Mouse (Mus musculus): ENCODE measurements at regions not wholly inside any gene's neighbourhood (a gene's known extent, or its start where the extent isn't known, plus 50 kb on each side); places are given as distances from the start of the nearest gene placed in this dataset.

DNA sequence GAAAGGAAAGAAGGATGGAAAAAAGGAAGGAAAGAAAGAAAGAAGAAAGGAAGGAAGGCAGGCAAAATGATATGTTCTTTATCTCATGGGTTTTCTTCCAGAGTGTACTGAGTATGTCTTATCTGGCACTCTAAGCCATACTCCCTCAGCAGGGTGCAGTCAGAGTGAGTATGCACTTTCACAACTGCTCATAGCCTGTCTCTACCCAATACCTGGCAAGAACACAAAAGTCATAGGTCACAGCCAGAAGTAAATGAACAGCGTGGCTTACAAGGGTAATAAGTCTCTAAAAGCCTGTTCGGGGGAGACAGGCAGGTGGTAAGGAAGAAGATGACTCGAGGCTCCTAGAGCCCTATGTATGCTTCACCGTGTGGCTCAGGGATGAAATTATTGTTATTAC, 587.9 kb downstream of the Tmem182 start:
- ATAC-seq = no peak
- H3K4me2 ChIP-seq (ENCODE audit: low read length) = no peak overlapping the region
- no peak overlapping the region for H3K9ac ChIP-seq (ENCODE audit: low read depth, low read length)
- H3K27ac ChIP-seq (ENCODE audit: low read depth, low read length) = no peak overlapping the region
- WGBS = 57% methylated on average over 4 of the region's 4 CpGs
- H3K27me3 ChIP-seq (replicated peaks; ENCODE audit: control insufficient read depth, insufficient read depth, low read length) = no peaks in the 10 kb centered on the region; the same call in 1 of the 2 replicates
- H3K4me1 ChIP-seq (ENCODE audit: control insufficient read depth, insufficient read depth, low read depth, low read length) = peaks cover 14% of the 10 kb centered on the region
- no peaks in the 10 kb centered on the region for H3K9me3 ChIP-seq (ENCODE audit: control insufficient read depth, low read length)
- H3K4me3 ChIP-seq (ENCODE audit: low read length) = no peak overlapping the region
- no peaks in the 10 kb centered on the region for H3K36me3 ChIP-seq (ENCODE audit: control insufficient read depth, insufficient read depth, low read length)

DNA sequence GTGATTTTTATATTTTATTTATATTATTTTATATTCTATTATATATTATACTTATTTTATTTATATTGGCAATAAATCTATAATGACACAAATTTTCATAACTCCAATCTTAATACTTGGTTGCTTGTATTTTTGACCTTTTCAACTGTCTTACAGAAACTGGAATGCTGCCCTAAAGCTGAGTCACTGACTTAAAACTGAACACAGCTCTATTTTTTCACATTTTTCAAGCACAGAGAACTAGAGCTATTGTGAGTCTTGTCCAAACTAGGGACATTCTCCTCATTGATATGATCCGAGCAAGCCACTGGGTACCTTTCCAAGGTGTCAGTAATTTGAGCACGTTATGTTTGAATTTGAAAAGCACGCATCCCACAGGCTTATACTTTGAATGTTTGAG, 589.7 kb downstream of the Tmem182 start:
- H3K9me3 ChIP-seq (ENCODE audit: control insufficient read depth, low read length) = no peaks in the 10 kb centered on the region
- no peaks in the 10 kb centered on the region; the same call in 1 of the 2 replicates for H3K27me3 ChIP-seq (replicated peaks; ENCODE audit: control insufficient read depth, insufficient read depth, low read length)
- no peaks in the 10 kb centered on the region for H3K36me3 ChIP-seq (ENCODE audit: control insufficient read depth, insufficient read depth, low read length)
- H3K9ac ChIP-seq (ENCODE audit: low read depth, low read length) = no peak overlapping the region
- H3K4me3 ChIP-seq (ENCODE audit: low read length) = no peak overlapping the region
- no peak overlapping the region for H3K27ac ChIP-seq (ENCODE audit: low read depth, low read length)
- peaks cover 6% of the 10 kb centered on the region for H3K4me1 ChIP-seq (ENCODE audit: control insufficient read depth, insufficient read depth, low read depth, low read length)
- 84% methylated on average over 3 of the region's 3 CpGs for WGBS
- no peak overlapping the region for H3K4me2 ChIP-seq (ENCODE audit: low read length)
- ATAC-seq = no peak

DNA sequence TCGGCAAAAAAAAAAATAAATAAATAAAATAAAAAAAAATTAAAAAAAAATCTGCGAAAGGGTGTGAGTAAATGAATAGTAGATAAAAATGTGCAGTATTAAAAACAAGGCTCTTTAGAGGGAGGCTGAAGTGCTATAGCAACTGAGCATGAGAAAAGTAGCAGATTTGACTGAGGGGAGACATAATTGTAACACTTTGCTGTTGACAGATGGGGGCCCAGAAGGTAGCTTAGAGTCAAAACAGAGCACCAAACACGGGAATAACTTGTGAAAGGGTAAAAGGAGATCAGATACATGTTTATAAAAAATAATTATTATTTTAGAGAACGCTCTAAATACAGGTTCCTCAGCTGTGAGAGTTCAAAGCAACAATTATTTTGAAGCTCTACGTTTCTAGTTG, 605.1 kb downstream of the Tmem182 start:
- 83% methylated on average over 5 of the region's 5 CpGs for WGBS
- Histone ChIP-seq H3K27me3 (replicated peaks; ENCODE audit: control insufficient read depth, insufficient read depth, low read length) (no peaks in the 10 kb centered on the region), H3K4me1 (ENCODE audit: control insufficient read depth, insufficient read depth, low read depth, low read length) (no peaks in the 10 kb centered on the region), H3K9me3 (ENCODE audit: control insufficient read depth, low read length) (no peaks in the 10 kb centered on the region), H3K4me3 (ENCODE audit: low read length) (no peak overlapping the region), H3K36me3 (ENCODE audit: control insufficient read depth, insufficient read depth, low read length) (no peaks in the 10 kb centered on the region), H3K27ac (ENCODE audit: low read depth, low read length) (no peak overlapping the region), H3K4me2 (ENCODE audit: low read length) (no peak overlapping the region), H3K9ac (ENCODE audit: low read depth, low read length) (no peak overlapping the region)
- ATAC-seq = no peak

DNA sequence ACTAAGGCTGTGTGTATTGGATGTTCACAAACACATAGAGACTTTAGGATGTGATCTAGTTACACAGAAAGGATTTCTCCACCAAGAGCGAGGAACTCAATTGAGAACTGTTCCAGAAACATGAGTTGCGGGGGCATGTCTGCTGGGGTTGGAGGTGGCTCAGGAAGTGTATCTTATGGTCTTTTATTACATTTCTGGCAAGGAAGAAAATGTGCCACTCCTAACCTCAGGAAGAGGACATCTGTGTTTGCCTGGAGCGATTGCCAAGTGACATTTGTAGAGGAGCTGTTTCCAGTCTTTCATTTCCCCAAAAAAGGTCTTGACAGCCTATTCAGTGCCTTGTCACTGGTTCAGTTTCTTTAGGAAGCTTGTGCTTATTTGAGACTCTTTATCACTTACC, 606.2 kb downstream of the Tmem182 start:
- H3K4me2 ChIP-seq (ENCODE audit: low read length) = no peak overlapping the region
- 80% methylated on average over 3 of the region's 3 CpGs for WGBS
- H3K9ac ChIP-seq (ENCODE audit: low read depth, low read length) = no peak overlapping the region
- no peak overlapping the region for H3K4me3 ChIP-seq (ENCODE audit: low read length)
- no peaks in the 10 kb centered on the region for H3K36me3 ChIP-seq (ENCODE audit: control insufficient read depth, insufficient read depth, low read length)
- no peaks in the 10 kb centered on the region for H3K9me3 ChIP-seq (ENCODE audit: control insufficient read depth, low read length)
- H3K27me3 ChIP-seq (replicated peaks; ENCODE audit: control insufficient read depth, insufficient read depth, low read length) = no peaks in the 10 kb centered on the region
- no peak for ATAC-seq
- no peaks in the 10 kb centered on the region for H3K4me1 ChIP-seq (ENCODE audit: control insufficient read depth, insufficient read depth, low read depth, low read length)
- H3K27ac ChIP-seq (ENCODE audit: low read depth, low read length) = no peak overlapping the region

DNA sequence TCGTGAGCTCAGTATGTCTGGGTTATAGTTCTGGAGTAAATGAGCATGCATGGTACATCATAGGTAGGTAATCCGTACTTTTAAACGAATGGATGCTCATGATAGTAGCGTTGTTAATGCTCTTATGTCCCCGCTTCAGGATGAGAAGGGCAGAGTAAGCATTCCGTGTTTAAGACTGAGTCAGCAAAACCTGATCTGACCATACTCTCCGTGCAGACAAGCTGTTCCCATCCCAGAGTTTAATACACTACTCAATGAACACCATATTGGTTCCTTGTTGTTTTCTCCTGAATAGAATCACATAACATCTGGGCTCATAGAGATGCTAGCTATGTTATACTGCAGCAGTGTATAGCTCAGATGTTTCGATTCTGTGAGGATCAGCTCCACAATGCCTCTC, 606.7 kb downstream of the Tmem182 start:
- H3K9ac ChIP-seq (ENCODE audit: low read depth, low read length) = no peak overlapping the region
- 87% methylated on average over 8 of the region's 8 CpGs for WGBS
- no peak for ATAC-seq
- no peaks in the 10 kb centered on the region for H3K27me3 ChIP-seq (replicated peaks; ENCODE audit: control insufficient read depth, insufficient read depth, low read length)
- H3K36me3 ChIP-seq (ENCODE audit: control insufficient read depth, insufficient read depth, low read length) = no peaks in the 10 kb centered on the region
- H3K4me3 ChIP-seq (ENCODE audit: low read length) = no peak overlapping the region
- no peaks in the 10 kb centered on the region for H3K9me3 ChIP-seq (ENCODE audit: control insufficient read depth, low read length)
- H3K4me2 ChIP-seq (ENCODE audit: low read length) = no peak overlapping the region
- H3K27ac ChIP-seq (ENCODE audit: low read depth, low read length) = no peak overlapping the region
- H3K4me1 ChIP-seq (ENCODE audit: control insufficient read depth, insufficient read depth, low read depth, low read length) = no peaks in the 10 kb centered on the region

DNA sequence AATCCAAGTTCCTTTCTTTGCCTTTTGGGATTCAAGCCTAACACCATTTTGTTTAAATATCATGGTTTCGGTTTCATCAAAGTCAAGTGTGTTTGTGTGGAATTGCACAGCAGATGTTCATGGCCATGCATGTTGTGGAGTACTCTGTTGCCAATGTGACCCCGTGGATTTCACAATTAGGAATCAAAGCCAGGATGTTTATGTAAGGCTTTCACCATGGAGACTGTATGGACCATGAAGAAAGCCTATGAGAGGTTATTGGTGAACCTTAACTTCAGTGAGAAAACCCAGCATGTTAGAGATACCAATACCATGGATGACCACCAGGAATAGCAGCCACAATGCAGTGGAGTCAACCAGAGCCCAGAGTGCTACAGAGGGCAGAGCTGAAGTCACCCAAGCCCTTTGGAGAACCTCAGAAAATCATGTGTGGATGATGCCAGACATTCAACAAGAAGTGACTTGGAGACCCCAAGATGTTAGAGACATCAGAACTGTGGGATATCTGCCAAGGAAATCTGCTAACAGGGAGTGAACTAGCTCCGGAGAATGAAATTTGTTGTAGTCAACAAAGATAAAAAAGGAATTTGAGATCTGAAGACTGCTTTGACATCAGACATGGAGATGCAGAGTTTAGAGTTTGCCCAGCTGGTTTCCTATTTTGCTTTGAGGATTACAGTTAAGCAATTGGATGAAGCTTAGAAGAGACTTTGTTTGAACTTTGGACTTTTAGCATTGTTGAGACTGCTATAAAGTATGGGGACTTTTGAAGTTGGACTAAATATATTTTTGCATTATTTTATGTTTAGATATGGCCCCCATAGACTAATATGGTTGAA, 615.3 kb downstream of the Tmem182 start:
- Histone ChIP-seq H3K9me3 (ENCODE audit: control insufficient read depth, low read length) (no peaks in the 10 kb centered on the region), H3K9ac (ENCODE audit: low read depth, low read length) (no peak overlapping the region), H3K4me1 (ENCODE audit: control insufficient read depth, insufficient read depth, low read depth, low read length) (no peaks in the 10 kb centered on the region), H3K36me3 (ENCODE audit: control insufficient read depth, insufficient read depth, low read length) (no peaks in the 10 kb centered on the region), H3K4me2 (ENCODE audit: low read length) (no peak overlapping the region), H3K27me3 (replicated peaks; ENCODE audit: control insufficient read depth, insufficient read depth, low read length) (no peaks in the 10 kb centered on the region), H3K27ac (ENCODE audit: low read depth, low read length) (no peak overlapping the region), H3K4me3 (ENCODE audit: low read length) (no peak overlapping the region)
- ATAC-seq = no peak
- 87% methylated on average over 3 of the region's 3 CpGs for WGBS

DNA sequence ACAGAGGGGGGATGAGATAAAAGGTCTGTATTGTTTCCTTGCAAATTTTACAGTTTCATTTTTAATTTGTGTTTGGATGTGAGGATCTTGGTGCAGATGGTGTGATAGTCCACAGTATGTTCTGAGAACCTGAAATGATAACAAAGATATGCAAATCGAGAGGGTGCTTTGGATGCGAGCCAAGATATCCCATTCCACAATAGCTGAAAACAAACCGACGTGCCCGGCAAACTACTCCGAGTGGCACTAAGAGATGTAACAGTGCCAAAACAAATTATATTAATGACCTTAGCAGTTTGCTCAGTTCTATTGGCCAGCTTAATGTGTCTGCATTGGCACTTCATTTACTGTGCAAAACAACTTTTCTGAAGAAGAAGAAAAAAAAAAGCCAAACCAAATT, 622.5 kb downstream of the Tmem182 start:
- no peak overlapping the region for H3K4me3 ChIP-seq (ENCODE audit: low read length)
- no peak overlapping the region for H3K4me2 ChIP-seq (ENCODE audit: low read length)
- no peak overlapping the region for H3K9ac ChIP-seq (ENCODE audit: low read depth, low read length)
- H3K27me3 ChIP-seq (replicated peaks; ENCODE audit: control insufficient read depth, insufficient read depth, low read length) = no peaks in the 10 kb centered on the region
- H3K36me3 ChIP-seq (ENCODE audit: control insufficient read depth, insufficient read depth, low read length) = no peaks in the 10 kb centered on the region
- no peak for ATAC-seq
- peaks cover 4% of the 10 kb centered on the region for H3K4me1 ChIP-seq (ENCODE audit: control insufficient read depth, insufficient read depth, low read depth, low read length)
- WGBS = 22% methylated on average over 6 of the region's 6 CpGs
- H3K27ac ChIP-seq (ENCODE audit: low read depth, low read length) = no peak overlapping the region
- no peaks in the 10 kb centered on the region for H3K9me3 ChIP-seq (ENCODE audit: control insufficient read depth, low read length)

DNA sequence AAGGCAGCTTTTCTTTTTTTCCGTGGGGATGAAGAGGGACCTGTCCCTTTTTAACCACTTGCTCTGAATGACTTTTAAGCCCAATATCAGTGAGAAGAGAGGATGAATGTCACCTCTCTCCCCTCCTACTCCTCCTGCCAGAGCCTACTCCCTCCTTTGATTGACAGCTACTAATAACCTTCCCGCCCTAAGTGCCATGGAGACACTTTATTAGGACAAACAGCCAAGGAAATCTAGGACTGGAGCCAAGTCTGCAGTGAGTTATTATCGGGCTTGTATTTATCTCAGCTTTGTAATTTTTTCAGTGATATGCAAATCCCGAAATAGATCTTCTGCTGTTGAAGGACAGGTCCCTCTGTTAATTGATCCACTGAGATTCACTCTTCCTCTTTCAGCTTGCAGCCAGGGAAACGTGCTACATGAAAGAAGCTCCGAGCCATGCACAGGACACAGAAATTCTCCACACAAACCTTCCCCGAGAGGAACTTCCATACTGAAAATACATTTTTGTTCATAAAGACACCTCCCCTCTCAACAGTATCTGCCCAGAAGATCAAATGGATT, 625.8 kb downstream of the Tmem182 start:
- Histone ChIP-seq H3K9me3 (ENCODE audit: control insufficient read depth, low read length) (no peaks in the 10 kb centered on the region), H3K27ac (ENCODE audit: low read depth, low read length) (no peak overlapping the region), H3K9ac (ENCODE audit: low read depth, low read length) (no peak overlapping the region), H3K4me1 (ENCODE audit: control insufficient read depth, insufficient read depth, low read depth, low read length) (peaks cover 4% of the 10 kb centered on the region), H3K27me3 (replicated peaks; ENCODE audit: control insufficient read depth, insufficient read depth, low read length) (no peaks in the 10 kb centered on the region), H3K4me2 (ENCODE audit: low read length) (peak overlapping the region; percentile 34), H3K4me3 (ENCODE audit: low read length) (no peak overlapping the region), H3K36me3 (ENCODE audit: control insufficient read depth, insufficient read depth, low read length) (no peaks in the 10 kb centered on the region)
- WGBS = 10% methylated on average over 7 of the region's 7 CpGs
- peak; percentile 68 for ATAC-seq

DNA sequence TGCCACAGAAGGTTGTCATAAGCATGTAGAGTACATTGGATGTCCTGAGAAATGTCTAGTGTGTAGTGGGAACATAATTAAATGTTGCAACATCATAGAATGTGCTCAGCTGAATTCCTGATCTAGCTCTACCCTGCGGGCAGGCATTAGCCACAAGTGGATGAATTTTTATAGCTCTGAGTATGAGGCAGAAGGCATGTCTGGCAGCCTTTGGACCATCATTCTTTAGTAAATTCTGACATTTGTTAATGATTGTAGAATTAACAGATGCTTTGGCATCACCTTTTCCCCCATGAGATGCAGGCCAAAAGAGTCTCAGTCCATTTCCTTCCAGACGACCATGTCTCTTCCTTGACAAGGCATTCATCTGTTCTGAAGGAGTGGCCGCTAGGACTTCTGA, 630.0 kb downstream of the Tmem182 start:
- no peak for ATAC-seq
- no peak overlapping the region for H3K4me2 ChIP-seq (ENCODE audit: low read length)
- H3K27ac ChIP-seq (ENCODE audit: low read depth, low read length) = no peak overlapping the region
- H3K27me3 ChIP-seq (replicated peaks; ENCODE audit: control insufficient read depth, insufficient read depth, low read length) = no peaks in the 10 kb centered on the region
- WGBS = 80% methylated on average over 3 of the region's 3 CpGs
- no peak overlapping the region for H3K4me3 ChIP-seq (ENCODE audit: low read length)
- no peaks in the 10 kb centered on the region for H3K36me3 ChIP-seq (ENCODE audit: control insufficient read depth, insufficient read depth, low read length)
- no peak overlapping the region for H3K9ac ChIP-seq (ENCODE audit: low read depth, low read length)
- H3K9me3 ChIP-seq (ENCODE audit: control insufficient read depth, low read length) = no peaks in the 10 kb centered on the region
- H3K4me1 ChIP-seq (ENCODE audit: control insufficient read depth, insufficient read depth, low read depth, low read length) = peaks cover 4% of the 10 kb centered on the region
